Mouse (Mus musculus): Measurements from ENCODE around the gene Itgb3. TPM values are rescaled to one million over a fixed set of nuclear protein-coding genes. Genes with fewer than 3 reads are reported as not detected.

The Itgb3 gene
- polyA plus RNA-seq (2012; rRNA removed) = 9.5 and 11.5 TPM in 2 replicates

GRCm38 (mm10) chr11:104607491-104608245, at the start of gene Itgb3:
Itgb3 (plus strand) TSS chr11:104608000.

GRCm38 (mm10) chr11:104685548-104685947, 77.7 kb downstream of the Itgb3 start, which contains the start of gene Gm11639:
Gm11639 (plus strand) TSS chr11:104685707.

Other genes with a start within 250 kb of the Itgb3 start
- gene Kansl1, start 139.1 kb upstream of the Itgb3 start, polyA plus RNA-seq (2012; rRNA removed) = 11.8 and 15.8 TPM in 2 replicates
- gene Cdc27, start 57.4 kb upstream of the Itgb3 start, polyA plus RNA-seq (2012; rRNA removed) = 7.4 and 8.0 TPM in 2 replicates
- 3.4 and 5.6 TPM in 2 replicates for gene Myl4, start 57.3 kb upstream of the Itgb3 start, polyA plus RNA-seq (2012; rRNA removed)
- gene Gm11639, start 77.7 kb downstream of the Itgb3 start, polyA plus RNA-seq (2012; rRNA removed) = 0.01 and 0.05 TPM in 2 replicates

Measured in liver, embryonic 18 days (tissue).